Mouse (Mus musculus): ENCODE measurements around the gene Tiam1. TPM values are rescaled to one million over a fixed set of nuclear protein-coding genes. Genes with fewer than 3 reads are reported as not detected.

The Tiam1 gene
- total and polyA plus RNA-seq, 3 experiments: 1.8 to 5.3 (median 2.9) TPM

GRCm38 (mm10) chr16:89805946-89806345, 337.6 kb downstream of the Tiam1 start:
- peaks cover 5% of the 10 kb centered on the region for H3K36me3 ChIP-seq (replicated peaks)
- H3K9me3 ChIP-seq (replicated peaks): peaks cover 56% of the 10 kb centered on the region
- TF ChIP-seq GATA1 (IDR thresholded peaks at IDR 0.05; ENCODE audit: borderline replicate concordance, low read length): no peak
- no peak for TF ChIP-seq CTCF (IDR thresholded peaks at IDR 0.05; ENCODE audit: low read depth, low read length)
- no peak for TF ChIP-seq POLR2AphosphoS5 (IDR thresholded peaks at IDR 0.05; ENCODE audit: insufficient replicate concordance, low read depth, low read length)
- no peak for TF ChIP-seq TAL1 (conservative IDR thresholded peaks at IDR 0.05; ENCODE audit: low read depth, low read length)
- TF ChIP-seq GATA2 (IDR thresholded peaks at IDR 0.05; ENCODE audit: borderline replicate concordance, low read depth, low read length): no peak
- H3K27me3 ChIP-seq (ENCODE audit: insufficient read depth, low read length): no peaks in the 10 kb centered on the region
- no peak for ATAC-seq (ENCODE audit: extremely low read depth, insufficient number of reproducible peaks, low FRiP score, poor library complexity, severe bottlenecking)
- H3K4me1 ChIP-seq (ENCODE audit: insufficient read depth, low read depth, low read length): no peaks in the 10 kb centered on the region
- H3K4me3 ChIP-seq (ENCODE audit: low read depth, low read length): no peak overlapping the region
- no peak for DNase-seq (ENCODE audit: low spot score)

GRCm38 (mm10) chr16:89805210-89805609, 338.4 kb downstream of the Tiam1 start:
- no peak for DNase-seq (ENCODE audit: low spot score)
- H3K4me1 ChIP-seq (ENCODE audit: insufficient read depth, low read depth, low read length): no peaks in the 10 kb centered on the region
- no peaks in the 10 kb centered on the region for H3K27me3 ChIP-seq (ENCODE audit: insufficient read depth, low read length)
- peaks cover 52% of the 10 kb centered on the region for H3K9me3 ChIP-seq (replicated peaks)
- no peak overlapping the region for H3K4me3 ChIP-seq (ENCODE audit: low read depth, low read length)
- no peak for ATAC-seq (ENCODE audit: extremely low read depth, insufficient number of reproducible peaks, low FRiP score, poor library complexity, severe bottlenecking)
- no peak for TF ChIP-seq CTCF (IDR thresholded peaks at IDR 0.05; ENCODE audit: low read depth, low read length)
- TF ChIP-seq POLR2AphosphoS5 (IDR thresholded peaks at IDR 0.05; ENCODE audit: insufficient replicate concordance, low read depth, low read length): no peak
- TF ChIP-seq GATA2 (IDR thresholded peaks at IDR 0.05; ENCODE audit: borderline replicate concordance, low read depth, low read length): no peak
- no peak for TF ChIP-seq TAL1 (conservative IDR thresholded peaks at IDR 0.05; ENCODE audit: low read depth, low read length)
- TF ChIP-seq GATA1 (IDR thresholded peaks at IDR 0.05; ENCODE audit: borderline replicate concordance, low read length): no peak
- peaks cover 5% of the 10 kb centered on the region for H3K36me3 ChIP-seq (replicated peaks)

- no peak for ATAC-seq (ENCODE audit: extremely low read depth, insufficient number of reproducible peaks, low FRiP score, poor library complexity, severe bottlenecking)
- DNase-seq (ENCODE audit: low spot score): no peak
- H3K36me3 ChIP-seq (replicated peaks): peaks cover 5% of the 10 kb centered on the region
- no peaks in the 10 kb centered on the region for H3K4me1 ChIP-seq (ENCODE audit: insufficient read depth, low read depth, low read length)
- H3K4me3 ChIP-seq (ENCODE audit: low read depth, low read length): no peak overlapping the region
- TF ChIP-seq POLR2AphosphoS5 (IDR thresholded peaks at IDR 0.05; ENCODE audit: insufficient replicate concordance, low read depth, low read length): no peak
- H3K9me3 ChIP-seq (replicated peaks): peaks cover 41% of the 10 kb centered on the region
- no peaks in the 10 kb centered on the region for H3K27me3 ChIP-seq (ENCODE audit: insufficient read depth, low read length)
Measured at GRCm38 (mm10) chr16:89801493-89801892, 342.1 kb downstream of the Tiam1 start.

GRCm38 (mm10) chr16:89799772-89800171, 343.8 kb downstream of the Tiam1 start:
- Histone ChIP-seq H3K4me1 (ENCODE audit: insufficient read depth, low read depth, low read length) (no peaks in the 10 kb centered on the region), H3K9me3 (replicated peaks) (peaks cover 38% of the 10 kb centered on the region), H3K27me3 (ENCODE audit: insufficient read depth, low read length) (no peaks in the 10 kb centered on the region), H3K36me3 (replicated peaks) (peaks cover 2% of the 10 kb centered on the region), H3K4me3 (ENCODE audit: low read depth, low read length) (no peak overlapping the region)
- TF ChIP-seq GATA2 (IDR thresholded peaks at IDR 0.05; ENCODE audit: borderline replicate concordance, low read depth, low read length) (no peak), POLR2AphosphoS5 (IDR thresholded peaks at IDR 0.05; ENCODE audit: insufficient replicate concordance, low read depth, low read length) (no peak), TAL1 (conservative IDR thresholded peaks at IDR 0.05; ENCODE audit: low read depth, low read length) (no peak), CTCF (IDR thresholded peaks at IDR 0.05; ENCODE audit: low read depth, low read length) (no peak), GATA1 (IDR thresholded peaks at IDR 0.05; ENCODE audit: borderline replicate concordance, low read length) (no peak)
- no peak for ATAC-seq (ENCODE audit: extremely low read depth, insufficient number of reproducible peaks, low FRiP score, poor library complexity, severe bottlenecking)
- DNase-seq (ENCODE audit: low spot score): no peak

- no peaks in the 10 kb centered on the region for H3K36me3 ChIP-seq (replicated peaks)
- H3K4me1 ChIP-seq (ENCODE audit: insufficient read depth, low read depth, low read length): no peaks in the 10 kb centered on the region
- ATAC-seq (ENCODE audit: extremely low read depth, insufficient number of reproducible peaks, low FRiP score, poor library complexity, severe bottlenecking) (no peak), DNase-seq (ENCODE audit: low spot score) (no peak)
- H3K4me3 ChIP-seq (ENCODE audit: low read depth, low read length): no peak overlapping the region
- no peak for TF ChIP-seq CTCF (IDR thresholded peaks at IDR 0.05; ENCODE audit: low read depth, low read length)
- peaks cover 43% of the 10 kb centered on the region for H3K9me3 ChIP-seq (replicated peaks)
- no peaks in the 10 kb centered on the region for H3K27me3 ChIP-seq (ENCODE audit: insufficient read depth, low read length)
Measured at GRCm38 (mm10) chr16:89796566-89796965, 347.0 kb downstream of the Tiam1 start.

GRCm38 (mm10) chr16:89789792-89790434, 353.7 kb downstream of the Tiam1 start:
- no peak for DNase-seq (ENCODE audit: low spot score)
- Histone ChIP-seq H3K4me1 (ENCODE audit: insufficient read depth, low read depth, low read length) (no peaks in the 10 kb centered on the region), H3K27me3 (ENCODE audit: insufficient read depth, low read length) (no peaks in the 10 kb centered on the region), H3K4me3 (ENCODE audit: low read depth, low read length) (no peak overlapping the region), H3K9me3 (replicated peaks) (peaks cover 57% of the 10 kb centered on the region), H3K36me3 (replicated peaks) (no peaks in the 10 kb centered on the region)
- TF ChIP-seq GATA2 (IDR thresholded peaks at IDR 0.05; ENCODE audit: borderline replicate concordance, low read depth, low read length): no peak
- TF ChIP-seq TAL1 (conservative IDR thresholded peaks at IDR 0.05; ENCODE audit: low read depth, low read length): no peak
- no peak for TF ChIP-seq GATA1 (IDR thresholded peaks at IDR 0.05; ENCODE audit: borderline replicate concordance, low read length)
- TF ChIP-seq POLR2AphosphoS5 (IDR thresholded peaks at IDR 0.05; ENCODE audit: insufficient replicate concordance, low read depth, low read length): no peak
- no peak for TF ChIP-seq CTCF (IDR thresholded peaks at IDR 0.05; ENCODE audit: low read depth, low read length)
- no peak for ATAC-seq (ENCODE audit: extremely low read depth, insufficient number of reproducible peaks, low FRiP score, poor library complexity, severe bottlenecking)

GRCm38 (mm10) chr16:89785795-89786194, 357.8 kb downstream of the Tiam1 start:
- DNase-seq (ENCODE audit: low spot score) (no peak), ATAC-seq (ENCODE audit: extremely low read depth, insufficient number of reproducible peaks, low FRiP score, poor library complexity, severe bottlenecking) (no peak)
- Histone ChIP-seq H3K4me3 (ENCODE audit: low read depth, low read length) (no peak overlapping the region), H3K27me3 (ENCODE audit: insufficient read depth, low read length) (no peaks in the 10 kb centered on the region), H3K9me3 (replicated peaks) (peaks cover 51% of the 10 kb centered on the region), H3K4me1 (ENCODE audit: insufficient read depth, low read depth, low read length) (no peaks in the 10 kb centered on the region), H3K36me3 (replicated peaks) (no peaks in the 10 kb centered on the region)
- TF ChIP-seq POLR2AphosphoS5 (IDR thresholded peaks at IDR 0.05; ENCODE audit: insufficient replicate concordance, low read depth, low read length) (no peak), GATA2 (IDR thresholded peaks at IDR 0.05; ENCODE audit: borderline replicate concordance, low read depth, low read length) (no peak), GATA1 (IDR thresholded peaks at IDR 0.05; ENCODE audit: borderline replicate concordance, low read length) (no peak), TAL1 (conservative IDR thresholded peaks at IDR 0.05; ENCODE audit: low read depth, low read length) (no peak), CTCF (IDR thresholded peaks at IDR 0.05; ENCODE audit: low read depth, low read length) (no peak)
